Mouse (Mus musculus) testis, postnatal 10 days (tissue): ENCODE results near the gene Mrpl12.

Source experiments
- DNase-seq: peaks from one replicate; pipeline ENCODE4 v3.0.0; 2021; ENCODE audit warnings: low spot score

The Mrpl12 gene

DNA sequence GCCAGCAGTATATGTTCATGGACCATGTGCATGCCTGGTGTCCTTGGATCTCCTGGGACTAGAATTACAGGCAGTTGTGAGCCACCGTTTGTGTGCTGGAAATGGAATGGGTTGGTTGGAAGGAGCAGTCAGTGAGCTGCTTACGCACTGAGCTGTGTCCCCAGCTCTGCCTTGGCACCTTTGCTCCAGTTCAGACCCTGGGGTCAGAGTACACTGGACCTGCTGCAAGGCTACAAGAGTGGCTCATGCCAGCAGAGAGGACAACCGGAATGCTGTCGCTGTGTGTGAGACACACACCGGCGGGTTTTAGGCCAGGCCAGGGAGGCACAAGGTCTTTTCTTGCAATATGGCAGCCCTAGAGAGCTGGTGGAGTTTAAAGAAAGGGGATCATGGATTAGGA, 12.4 kb upstream of the Mrpl12 start:
- DNase-seq, result no peak

DNA sequence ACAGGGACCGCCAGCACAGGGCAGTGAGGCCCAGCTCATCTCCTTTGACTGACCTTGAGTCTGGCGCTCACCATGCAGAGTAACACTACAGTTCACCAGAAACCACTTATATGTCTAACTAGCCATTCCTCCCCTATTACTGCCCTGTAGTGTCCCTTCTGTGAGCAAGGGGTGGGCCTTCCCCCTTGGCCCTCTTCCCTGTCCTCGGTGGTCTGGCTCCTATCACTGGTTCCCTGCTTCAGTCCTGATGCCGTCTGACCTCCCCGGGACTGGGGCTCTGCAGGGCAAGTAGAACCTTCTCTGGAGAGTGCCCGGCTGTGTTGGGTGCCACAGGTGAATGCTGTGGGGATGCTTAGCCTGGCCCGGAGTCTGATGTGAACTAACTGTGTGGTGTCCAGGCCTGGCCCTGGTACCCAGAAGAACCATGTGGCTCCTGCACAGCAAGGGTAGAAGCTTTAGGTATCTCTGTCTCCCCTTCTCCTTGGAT, 922 bp upstream of the Mrpl12 start:
- no peak for DNase-seq

DNA sequence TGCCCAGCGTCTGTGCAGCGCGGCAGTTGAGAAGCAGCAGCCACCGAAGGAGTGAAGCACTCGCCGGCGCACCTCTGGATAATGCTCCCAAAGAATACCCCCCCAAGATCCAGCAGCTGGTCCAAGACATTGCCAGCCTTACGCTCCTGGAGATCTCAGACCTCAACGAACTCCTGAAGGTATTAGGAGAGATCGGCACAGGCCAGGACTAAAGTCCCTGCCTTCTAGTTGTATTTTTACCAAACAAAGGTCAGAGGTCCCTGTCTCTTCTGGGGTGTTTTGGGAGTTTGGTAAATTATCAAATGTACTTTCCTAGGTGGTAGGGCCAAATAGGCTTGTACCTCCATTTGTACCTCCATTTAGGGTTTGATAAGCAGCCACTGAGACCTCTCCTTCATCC, 838 bp downstream of the Mrpl12 start:
- DNase-seq, result no peak

DNA sequence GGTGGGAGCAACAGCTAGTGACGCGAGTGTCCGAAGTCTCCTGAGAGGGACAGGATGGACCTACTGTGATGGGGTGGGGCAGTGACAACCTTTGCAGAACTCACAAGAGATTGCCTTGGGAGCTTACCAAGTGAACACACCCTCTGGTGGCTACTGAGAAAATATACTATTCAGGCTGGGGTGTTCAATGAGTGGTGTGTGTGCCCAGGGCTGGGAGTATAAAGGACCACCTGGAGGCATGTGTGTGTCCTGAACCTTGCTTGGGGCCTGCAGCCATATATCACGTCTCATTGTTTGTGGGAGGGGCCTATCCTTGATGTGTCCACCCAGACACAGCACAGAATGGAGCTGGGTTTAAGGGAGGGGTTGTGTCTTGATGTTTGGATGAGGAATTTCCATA, 4.1 kb downstream of the Mrpl12 start:
- DNase-seq, result no peak

DNA sequence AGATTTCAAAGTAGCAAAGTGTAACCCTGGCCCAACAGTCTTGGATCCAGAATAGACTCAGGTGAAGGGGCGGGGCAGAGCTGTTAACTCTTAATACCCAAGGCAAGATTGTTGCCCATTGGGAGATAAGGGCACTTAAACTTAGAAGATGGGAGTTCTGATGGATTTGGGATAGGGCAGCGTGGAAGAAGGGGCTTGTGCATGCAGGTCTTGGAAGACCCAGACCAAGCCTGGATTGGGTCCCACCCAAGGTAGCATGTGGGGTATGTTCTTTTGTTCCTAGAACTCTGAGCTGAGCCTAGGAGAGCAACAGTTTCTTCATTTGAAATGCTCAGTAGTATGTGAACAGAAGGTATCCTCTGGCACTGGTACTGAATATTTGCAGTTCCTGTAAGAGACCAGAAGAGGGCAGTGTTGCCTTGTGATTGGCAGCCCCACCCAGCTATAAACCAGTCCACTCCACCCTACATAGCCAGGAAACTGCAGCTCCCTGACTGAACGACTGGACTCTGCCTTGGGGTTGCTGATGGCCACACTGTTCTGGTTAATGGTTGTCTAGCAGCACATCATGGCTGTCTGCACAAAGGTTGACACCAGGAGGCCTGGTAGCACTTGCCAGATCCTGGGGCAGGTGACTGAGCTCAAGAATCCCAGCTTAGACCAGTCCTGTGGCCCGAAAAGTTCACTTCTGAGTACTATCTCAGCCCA, 4.8 kb downstream of the Mrpl12 start:
- peak; percentile 62 for DNase-seq

DNA sequence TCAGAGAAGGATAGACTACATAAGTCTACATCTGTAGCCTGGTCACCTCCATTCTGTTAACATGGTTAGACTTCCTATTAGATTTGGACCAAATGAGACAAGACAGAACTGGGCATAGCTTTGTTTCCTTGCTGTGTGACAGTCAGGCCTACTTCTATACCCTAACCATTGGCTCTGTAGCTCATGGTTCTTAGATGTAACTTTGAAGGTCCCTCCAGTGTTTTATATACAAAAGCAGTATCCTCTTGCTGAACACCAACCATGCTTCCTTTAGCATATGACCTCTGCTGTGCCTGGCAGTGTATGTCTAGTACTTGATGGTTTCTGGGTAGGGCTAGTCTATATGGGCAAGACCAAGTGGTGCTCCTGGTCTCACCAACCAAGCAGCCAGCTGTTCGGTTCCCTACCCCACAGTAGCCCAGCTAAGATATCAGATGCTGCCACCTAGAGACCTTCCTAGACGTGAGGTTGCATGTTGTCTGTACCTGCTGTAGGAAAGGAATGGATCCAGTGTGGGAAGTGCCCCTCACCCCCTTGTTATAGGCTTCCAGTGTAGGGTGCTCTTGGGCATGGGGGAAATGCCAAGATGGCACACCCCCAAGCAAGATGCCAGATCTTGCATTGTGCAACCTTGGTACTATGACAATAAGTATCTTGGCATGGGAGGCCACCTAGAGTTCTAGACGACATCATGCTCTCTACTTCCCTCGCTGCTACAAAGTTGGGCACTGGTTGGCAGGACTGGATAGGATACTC, 6.1 kb downstream of the Mrpl12 start:
- no peak for DNase-seq

DNA sequence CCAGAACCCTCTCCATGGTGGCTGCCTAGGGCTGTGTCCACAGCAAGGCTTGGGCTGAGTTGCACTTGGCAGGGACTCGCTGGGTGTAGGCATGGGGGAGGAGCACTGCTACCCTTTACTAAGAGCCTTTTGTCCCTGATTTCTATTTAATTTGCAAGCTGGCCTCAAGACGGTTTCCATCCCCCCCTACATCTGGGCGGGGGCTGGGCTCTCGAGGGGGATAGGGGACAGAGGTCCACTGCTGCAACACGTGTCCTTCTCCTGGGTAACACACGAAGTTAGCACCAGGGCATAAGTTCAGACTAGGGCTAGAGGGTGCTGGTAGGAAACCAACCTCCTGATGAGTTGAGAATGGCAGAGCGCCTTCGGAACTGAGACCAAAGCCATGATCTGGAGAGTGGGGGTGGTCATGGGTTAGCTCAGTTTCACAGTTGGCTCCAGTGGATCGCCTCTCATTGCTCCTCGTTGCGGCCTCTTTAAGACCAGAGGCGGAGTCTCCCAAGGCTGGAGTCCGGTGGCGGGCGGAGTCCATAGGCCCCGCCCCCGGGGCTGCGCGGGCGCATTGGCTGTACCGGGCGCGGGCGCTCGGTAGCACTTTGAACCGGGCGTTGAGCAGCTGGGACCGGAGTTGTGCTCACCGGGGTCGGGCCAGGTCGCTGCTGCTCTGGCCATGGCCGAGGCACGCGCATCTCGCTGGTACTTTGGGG, 7.1 kb downstream of the Mrpl12 start, which contains the start of gene Slc25a10:
Gene Slc25a10, plus strand, starts transcription at position 524 of the 707 bp plus-strand sequence.
- peak; percentile 92 for DNase-seq

DNA sequence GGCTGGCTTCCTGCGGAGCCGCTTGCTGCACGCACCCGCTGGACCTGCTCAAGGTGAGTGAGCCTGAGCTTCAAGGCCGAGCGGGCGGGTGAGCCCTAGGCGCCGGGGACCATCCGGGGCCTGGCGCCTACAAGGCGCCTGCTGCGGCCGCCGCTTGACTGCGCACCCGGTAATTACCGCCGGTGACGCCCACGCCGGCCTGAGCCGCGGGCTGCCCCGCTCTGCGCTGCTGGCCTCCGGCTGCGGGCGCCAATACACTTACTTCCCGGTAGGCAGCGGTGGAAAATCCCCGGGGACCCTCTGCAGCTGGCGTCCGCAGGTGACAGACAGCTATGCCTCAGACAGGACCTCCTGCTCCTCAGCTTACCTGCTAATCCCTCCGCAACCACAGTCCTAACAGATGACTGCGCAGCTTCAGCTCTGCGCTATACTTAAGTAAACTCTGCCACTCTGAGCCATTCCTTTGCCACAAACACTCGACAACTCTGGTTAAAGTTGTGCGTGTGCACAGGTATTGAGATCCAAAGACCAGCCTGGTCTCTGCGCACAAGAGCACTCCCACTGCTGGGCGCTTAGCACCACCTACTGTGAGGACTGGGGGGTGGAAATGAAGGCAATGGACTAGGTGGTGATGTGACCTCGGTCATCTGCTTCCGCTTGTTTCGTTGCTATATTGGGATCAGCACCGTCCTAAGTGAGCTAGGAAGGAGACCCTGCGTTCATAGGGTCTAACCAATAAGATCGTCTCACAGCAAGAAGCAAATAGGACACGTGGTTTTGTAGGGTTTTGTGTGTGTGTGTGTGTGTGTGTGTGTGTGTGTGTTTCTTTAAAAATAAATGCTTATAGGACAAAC, 7.8 kb downstream of the Mrpl12 start:
- DNase-seq, result no peak

DNA sequence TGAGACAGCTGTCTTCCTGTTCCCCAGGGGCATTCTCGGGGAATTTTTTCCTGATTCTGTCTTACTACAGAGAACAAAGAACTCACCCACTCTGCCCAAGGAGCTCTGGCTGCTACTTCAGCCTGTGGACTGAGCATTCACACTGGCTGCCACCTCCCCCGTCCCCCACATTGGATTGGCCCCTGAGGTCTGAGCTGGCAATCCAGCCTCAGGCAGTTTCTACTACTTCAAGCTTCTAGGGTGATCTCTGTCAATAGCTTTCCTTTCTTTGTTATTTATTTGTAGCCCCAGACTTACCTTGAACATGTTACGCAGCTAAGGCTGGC, 8.4 kb downstream of the Mrpl12 start:
- no peak for DNase-seq

DNA sequence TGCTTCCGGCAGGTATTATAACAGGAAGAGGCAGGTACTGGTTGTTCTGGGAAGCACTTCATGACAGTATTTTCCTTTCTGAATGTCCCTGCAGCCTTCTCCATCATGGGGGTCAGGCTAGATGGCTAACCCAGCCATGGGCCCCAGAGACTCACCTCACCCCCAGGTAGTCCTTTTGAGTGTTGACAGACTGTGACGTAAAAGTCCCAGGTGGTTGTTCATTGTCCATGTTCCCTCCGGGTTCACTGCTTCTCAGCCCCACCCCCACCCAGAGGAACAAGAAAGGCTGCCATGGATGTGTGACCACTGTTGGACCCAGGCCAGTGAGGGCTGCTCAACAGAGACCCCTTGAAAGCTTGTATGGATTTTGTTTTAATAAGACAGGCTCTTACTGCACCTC, 8.9 kb downstream of the Mrpl12 start:
- no peak for DNase-seq

DNA sequence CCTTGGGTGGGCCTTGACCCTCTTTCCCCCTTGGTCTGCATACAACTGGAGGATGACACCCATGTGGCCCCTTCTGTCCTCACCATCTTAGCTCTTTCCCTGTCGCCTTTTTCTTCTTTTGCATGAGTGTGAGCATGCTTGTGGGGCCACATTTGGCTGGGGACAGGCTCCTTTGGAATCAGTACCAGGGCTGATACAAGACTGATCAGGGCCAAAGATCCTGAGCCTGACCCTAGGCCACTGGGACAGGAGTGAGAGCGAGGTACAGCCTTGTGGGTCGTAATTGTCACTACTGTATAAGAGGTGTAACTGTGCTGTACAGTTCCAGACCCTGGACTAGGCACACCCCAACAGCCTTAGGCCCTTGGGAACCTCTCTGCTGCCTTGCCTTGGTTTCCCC, 9.5 kb downstream of the Mrpl12 start:
- no peak for DNase-seq

DNA sequence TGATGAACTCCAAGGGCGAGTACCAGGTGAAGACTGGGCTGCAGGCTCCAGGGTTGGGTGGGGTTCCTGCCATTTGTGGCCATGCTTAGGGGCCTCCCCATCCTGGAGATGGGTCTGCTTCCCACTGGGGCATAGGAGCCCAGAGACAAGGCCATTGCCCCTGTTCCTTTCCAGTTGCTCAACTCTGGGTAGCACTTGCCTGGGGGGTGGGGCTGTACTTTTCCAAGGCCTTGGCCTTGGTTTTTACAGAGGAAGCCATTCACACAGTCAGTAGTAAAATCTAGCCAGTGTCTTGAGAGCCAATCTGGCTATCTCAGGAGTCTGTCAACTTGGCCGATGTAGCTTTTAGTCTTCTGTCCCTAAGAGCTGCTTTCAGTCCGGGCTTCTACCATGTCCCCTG, 13.0 kb downstream of the Mrpl12 start:
- peak; percentile 63 for DNase-seq

DNA sequence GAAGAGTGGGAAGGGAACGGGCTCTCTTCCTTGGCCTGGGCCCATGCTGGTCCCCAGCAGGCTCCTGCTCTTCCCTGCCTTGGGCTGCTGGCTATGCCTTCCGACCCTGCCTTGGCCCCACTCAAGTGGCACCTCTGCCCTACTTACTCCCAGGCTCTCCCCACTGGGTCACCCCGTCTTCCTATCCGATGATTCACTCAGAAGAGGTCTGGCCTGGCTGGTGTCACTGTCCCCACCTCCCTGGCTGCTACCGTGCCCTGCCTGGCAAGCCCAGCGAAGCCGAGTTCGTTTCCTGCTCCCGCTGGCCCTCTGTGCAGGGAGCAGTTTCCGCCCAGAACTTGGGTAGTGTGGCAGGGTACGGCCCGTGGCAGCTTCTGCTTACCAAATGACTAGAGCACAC, 13.8 kb downstream of the Mrpl12 start:
- no peak for DNase-seq

DNA sequence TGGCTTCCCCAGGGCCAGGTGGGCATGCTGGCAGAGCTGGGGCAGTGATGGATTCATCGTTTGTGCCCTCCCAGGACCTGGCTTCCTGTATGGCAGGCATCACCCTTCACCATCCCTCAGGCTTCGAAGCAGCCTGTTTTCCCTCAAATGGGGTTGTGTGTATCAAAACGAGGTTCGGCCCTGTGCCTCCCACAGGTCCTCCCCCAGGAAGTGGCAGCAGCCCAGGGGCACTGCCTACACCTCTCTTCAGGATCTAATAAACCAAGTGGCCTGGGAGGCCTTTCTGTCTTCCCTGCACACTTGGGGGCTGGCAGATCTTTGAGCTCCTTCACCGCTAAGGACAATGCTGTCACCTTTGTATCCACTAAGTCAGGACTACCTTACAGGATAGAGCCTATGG, 14.5 kb downstream of the Mrpl12 start:
- peak; percentile 77 for DNase-seq

DNA sequence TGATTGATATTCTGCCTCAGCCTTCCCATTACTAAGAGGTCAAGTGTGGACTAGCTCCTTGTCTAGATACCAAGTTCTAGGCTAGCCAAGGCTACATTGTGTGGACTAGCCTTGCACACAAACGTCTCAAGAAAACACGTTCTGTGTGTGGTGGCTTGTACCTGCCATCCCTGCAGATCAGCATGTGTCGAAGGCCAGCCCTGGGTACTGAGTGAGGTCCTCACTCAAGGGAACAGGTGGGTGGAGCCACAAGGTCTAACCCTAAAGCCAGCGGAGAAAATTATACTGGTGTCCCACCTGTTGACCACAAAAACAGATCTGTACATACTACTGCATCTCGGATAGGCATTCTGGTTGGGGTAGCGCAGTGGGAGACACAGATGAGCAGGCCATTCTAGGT, 15.5 kb downstream of the Mrpl12 start:
- DNase-seq, result no peak

DNA sequence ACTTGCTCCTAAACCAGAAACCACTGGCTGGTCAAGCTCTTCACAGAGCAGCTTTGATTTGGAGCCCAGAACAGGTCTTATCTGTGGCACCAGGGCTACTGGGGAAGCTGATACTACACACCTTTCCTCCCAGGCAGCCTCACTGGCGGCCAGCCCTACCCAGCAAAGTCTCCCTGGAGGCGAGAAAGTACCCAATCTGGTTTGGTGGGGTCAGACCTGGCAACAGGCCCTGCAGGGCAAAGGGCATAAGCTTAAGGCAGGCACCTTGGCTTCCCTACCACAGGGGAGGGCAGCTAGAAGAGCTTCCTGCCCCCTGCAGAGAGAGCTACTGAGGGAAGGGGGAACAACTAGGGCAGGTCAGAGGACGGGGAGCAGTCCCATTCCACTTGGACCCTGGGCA, 15.9 kb downstream of the Mrpl12 start:
- peak; percentile 53 for DNase-seq

DNA sequence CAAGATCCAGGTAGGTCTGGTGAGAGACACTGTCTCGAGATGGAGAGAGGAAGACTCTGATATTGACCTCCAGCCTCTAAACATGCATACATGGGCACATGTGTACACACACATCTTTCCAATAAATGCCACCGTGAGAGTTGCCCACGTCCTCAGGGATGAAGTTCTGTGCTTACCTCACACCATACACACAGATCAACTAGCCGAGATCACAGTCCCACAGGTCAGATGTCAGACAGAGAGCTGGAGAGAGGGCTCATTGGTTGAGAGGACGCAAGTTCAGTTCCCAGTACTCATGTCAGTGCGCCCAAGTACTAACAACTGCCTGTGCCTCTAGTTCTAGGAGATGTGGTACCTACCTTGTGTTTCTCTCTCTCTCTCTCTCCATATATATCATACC, 16.6 kb downstream of the Mrpl12 start:
- peak; percentile 35 for DNase-seq

DNA sequence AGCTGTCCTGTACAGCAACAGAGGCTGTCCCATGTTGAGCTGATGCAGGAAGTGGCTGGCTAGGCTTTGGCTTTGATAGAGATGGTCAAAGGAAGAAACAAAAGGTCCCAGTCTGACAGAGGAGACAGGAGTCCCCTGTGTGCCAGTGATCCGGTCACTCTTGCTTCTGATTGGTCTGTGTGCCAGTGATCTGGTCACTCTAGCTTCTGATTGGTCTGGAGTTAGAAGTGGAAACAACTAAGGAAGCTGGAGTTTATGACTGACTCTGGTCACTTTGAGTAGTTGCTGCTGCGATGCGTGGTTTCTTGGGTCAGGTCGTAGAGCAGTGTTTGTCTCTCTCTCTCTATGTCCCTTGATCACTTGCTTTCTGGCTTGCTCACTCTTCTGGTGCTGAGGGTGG, 17.3 kb downstream of the Mrpl12 start:
- DNase-seq, result no peak

DNA sequence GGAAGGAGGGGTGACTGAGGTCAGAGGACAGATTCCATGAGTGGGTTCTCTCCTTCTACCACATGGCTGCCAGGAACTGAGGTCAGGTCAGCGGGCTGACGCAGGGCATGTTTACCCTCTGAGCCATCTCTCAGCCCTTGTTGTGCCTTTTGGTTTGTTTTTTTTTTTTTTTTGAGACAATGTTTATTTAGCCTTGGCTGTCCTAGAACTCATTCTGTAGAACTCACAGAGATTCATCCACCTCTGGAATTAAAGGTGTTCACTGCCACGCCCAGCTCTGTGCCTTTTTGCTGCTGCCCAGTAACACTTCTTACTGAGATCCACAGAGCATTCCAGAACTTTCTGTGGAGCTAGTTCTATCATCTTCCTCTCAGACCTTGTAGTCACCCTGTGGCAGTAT, 21.2 kb downstream of the Mrpl12 start:
- DNase-seq, result no peak

DNA sequence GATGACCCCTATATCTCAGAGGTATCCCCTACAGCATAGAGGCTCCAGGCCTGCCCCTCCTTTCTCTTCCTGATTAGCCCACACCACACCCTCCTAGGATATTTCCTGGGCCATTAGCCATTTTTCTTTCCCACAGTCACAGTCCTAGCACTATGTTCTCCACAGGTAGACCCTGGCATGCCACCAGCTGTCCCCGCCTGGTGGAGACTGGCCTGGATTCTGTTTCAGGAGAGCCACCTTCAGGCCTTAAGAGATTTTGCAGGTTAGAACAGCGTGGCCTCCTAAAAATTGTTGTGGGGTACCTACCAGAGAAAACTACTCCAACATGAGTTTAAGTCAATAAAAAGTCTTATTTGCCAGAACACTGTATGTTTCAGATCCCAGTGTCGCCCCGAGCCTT, 22.5 kb downstream of the Mrpl12 start:
- DNase-seq, result no peak

DNA sequence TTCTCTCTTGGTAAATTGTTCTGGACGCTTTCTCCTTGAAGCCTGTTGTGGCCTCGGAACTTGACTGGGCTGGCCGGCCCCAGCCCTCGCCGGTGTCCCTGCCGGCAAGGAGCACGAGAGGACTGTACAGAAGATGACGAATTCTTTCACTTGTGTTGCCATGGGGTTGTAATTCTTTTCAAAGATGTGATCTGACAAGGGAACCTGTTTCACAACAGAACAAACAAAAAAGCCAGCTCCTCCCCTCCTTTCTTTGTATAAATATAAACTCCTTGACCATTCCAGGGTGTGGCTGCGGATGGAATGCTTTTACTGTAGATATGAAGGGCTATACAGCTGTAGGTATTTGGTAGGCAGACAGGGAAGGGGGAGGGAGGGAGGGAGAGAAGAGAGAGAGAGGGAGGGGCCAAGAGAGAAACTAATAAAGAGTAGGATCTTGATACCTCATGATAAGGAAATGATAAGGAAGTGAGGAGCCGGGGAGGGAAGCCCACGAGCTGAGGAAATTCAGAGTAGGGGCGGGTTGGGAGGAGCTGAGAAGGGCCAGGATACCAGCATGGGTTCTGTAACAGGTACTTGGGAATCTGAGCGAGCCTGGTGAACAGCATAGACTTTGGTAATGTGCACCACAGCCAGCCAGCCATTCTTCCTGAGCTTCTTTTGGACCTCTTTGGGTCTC, 23.3 kb downstream of the Mrpl12 start:
- no peak for DNase-seq
